Mouse (Mus musculus) erythroblast, embryonic 14.5 days (primary cell): ENCODE data around the gene Gins1.

Source experiments
- GATA1 ChIP-seq: IDR thresholded peaks from 2 replicates; pipeline ENCODE4 v1.6.1; 2012; ENCODE audit warnings: low read length, inconsistent platforms, mixed read lengths
- TAL1 ChIP-seq: IDR thresholded peaks from 3 replicates; pipeline ENCODE4 v1.6.1; 2012; ENCODE audit warnings: low read length, inconsistent platforms, mixed read lengths

DNA sequence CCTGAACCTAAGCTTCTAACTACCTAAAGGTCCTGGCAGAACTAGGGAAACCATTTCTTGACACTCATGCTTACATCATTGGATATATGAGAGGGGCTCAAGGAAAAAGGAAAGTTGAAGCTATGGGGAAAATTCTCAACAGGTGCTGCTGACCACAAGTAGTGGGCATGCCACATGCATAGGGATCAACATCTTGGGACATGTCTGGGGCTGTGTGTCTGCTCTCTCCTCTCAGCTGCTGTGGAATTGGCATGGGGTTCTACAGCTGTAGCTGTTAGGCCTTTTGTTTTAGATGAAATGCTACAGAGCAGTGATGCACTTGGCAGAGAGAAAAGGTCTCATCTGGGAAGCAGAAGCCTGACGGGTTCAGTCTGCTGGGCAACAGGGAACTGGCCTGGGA, 50.7 kb downstream of the Gins1 start:
- no peak for TF ChIP-seq GATA1
- TF ChIP-seq TAL1 = no peak
